In genomic region chr17:28287980-28288379, GRCm38 (mm10) we compare ENCODE assay signal across 10 mouse cellular contexts. TPM values are rescaled to one million over a fixed set of nuclear protein-coding genes. Genes with fewer than 3 reads are reported as not detected.
DNase-seq lines count a peak whose midpoint lies in the region; ATAC-seq lines count a peak whose summit lies in the region.
"Had no signal": no experiment of that assay in that cellular context is flagged by ENCODE, and none has a peak within 500 bp of the region (broad histone marks: within the 10 kb centered on the region; RNA-seq: fewer than 3 reads in every experiment).

No protein-coding gene starts in this region.

- H3K4me3 ChIP-seq in heart, embryonic 12.5 days: no peak overlapping the region
- H3K4me3 ChIP-seq in heart, embryonic 10.5 days: no peak overlapping the region
- no peak overlapping the region for H3K4me3 ChIP-seq in neural tube, embryonic 13.5 days
- no peak overlapping the region for H3K4me3 ChIP-seq in liver, embryonic 15.5 days (replicated peaks)
- no peak overlapping the region for H3K4me3 ChIP-seq in midbrain, embryonic 10.5 days

- H3K36me3 ChIP-seq in heart, embryonic 12.5 days: peaks cover 12% of the 10 kb centered on the region
- H3K36me3 ChIP-seq in heart, embryonic 10.5 days: peaks cover 12% of the 10 kb centered on the region
- no peaks in the 10 kb centered on the region for H3K36me3 ChIP-seq in neural tube, embryonic 13.5 days
- H3K36me3 ChIP-seq in liver, embryonic 15.5 days (replicated peaks): 0 out of 2 replicates have a peak, but pooled peaks cover 2% of the 10 kb centered on the region
- H3K36me3 ChIP-seq in midbrain, embryonic 10.5 days: peaks cover 6% of the 10 kb centered on the region

- DNase-seq in heart, embryonic 10.5 days (ENCODE audit: low spot score): no peak
- DNase-seq in neural tube, embryonic 10.5 days (ENCODE audit: extremely low spot score, low spot score): no peak
- DNase-seq in thymus, postnatal 25 days: peak; percentile 61
- DNase-seq in Muller cell, postnatal 12 days (ENCODE audit: inconsistent ontology term): no peak
- no peak for DNase-seq in midbrain, embryonic 10.5 days (ENCODE audit: low spot score)
- DNase-seq: cerebellum, postnatal 36 days had no signal

- 54% methylated on average over 5 of the region's 5 CpGs for WGBS in heart, embryonic 12.5 days
- WGBS in heart, embryonic 10.5 days: 64% methylated on average over 5 of the region's 5 CpGs
- WGBS in neural tube, embryonic 13.5 days: 66% methylated on average over 5 of the region's 5 CpGs
- WGBS in liver, embryonic 15.5 days (ENCODE audit: insufficient replicate concordance): 47% methylated on average over 5 of the region's 5 CpGs
- 75% methylated on average over 5 of the region's 5 CpGs for WGBS in midbrain, embryonic 10.5 days

- 0 out of 2 replicates have a peak, but pooled peaks have one; percentile 7 for ATAC-seq in heart, embryonic 12.5 days (ENCODE audit: insufficient number of reproducible peaks, low FRiP score)
- ATAC-seq in neural tube, embryonic 13.5 days (ENCODE audit: low read depth): no peak
- ATAC-seq in liver, embryonic 15.5 days (ENCODE audit: insufficient read depth): peak; percentile 22; the same call in 1 of the 2 replicates
- ATAC-seq: Patski had no signal

- H3K27ac ChIP-seq in heart, embryonic 12.5 days (ENCODE audit: poor library complexity, severe bottlenecking): no peak overlapping the region; the same call in 1 of the 2 replicates
- H3K27ac ChIP-seq in heart, embryonic 10.5 days: no peak overlapping the region
- H3K27ac ChIP-seq in neural tube, embryonic 13.5 days (replicated peaks): peak overlapping the region; percentile 13; the same call in 1 of the 2 replicates
- 0 out of 2 replicates have a peak overlapping the region, but pooled peaks have one; percentile 20 for H3K27ac ChIP-seq in liver, embryonic 15.5 days (replicated peaks)
- H3K27ac ChIP-seq in midbrain, embryonic 10.5 days (replicated peaks): no peak overlapping the region

- peaks cover 7% of the 10 kb centered on the region for H3K9me3 ChIP-seq in heart, embryonic 12.5 days (replicated peaks)
- no peaks in the 10 kb centered on the region for H3K9me3 ChIP-seq in heart, embryonic 10.5 days
- no peaks in the 10 kb centered on the region for H3K9me3 ChIP-seq in neural tube, embryonic 13.5 days
- H3K9me3 ChIP-seq in liver, embryonic 15.5 days (replicated peaks): no peaks in the 10 kb centered on the region
- no peaks in the 10 kb centered on the region for H3K9me3 ChIP-seq in midbrain, embryonic 10.5 days (replicated peaks)

- H3K27me3 ChIP-seq in heart, embryonic 12.5 days (replicated peaks): no peaks in the 10 kb centered on the region
- no peaks in the 10 kb centered on the region for H3K27me3 ChIP-seq in heart, embryonic 10.5 days (ENCODE audit: insufficient read depth, poor library complexity, severe bottlenecking)
- no peaks in the 10 kb centered on the region for H3K27me3 ChIP-seq in neural tube, embryonic 13.5 days
- H3K27me3 ChIP-seq in liver, embryonic 15.5 days: no peaks in the 10 kb centered on the region
- no peaks in the 10 kb centered on the region for H3K27me3 ChIP-seq in midbrain, embryonic 10.5 days (ENCODE audit: low read depth, poor library complexity, severe bottlenecking)
- H3K27me3 ChIP-seq: Patski had no signal

- H3K4me2 ChIP-seq in heart, embryonic 12.5 days: no peak overlapping the region
- no peak overlapping the region for H3K4me2 ChIP-seq in neural tube, embryonic 13.5 days
- no peak overlapping the region for H3K4me2 ChIP-seq in liver, embryonic 15.5 days

- no peak overlapping the region for H3K9ac ChIP-seq in heart, embryonic 12.5 days
- no peak overlapping the region for H3K9ac ChIP-seq in neural tube, embryonic 13.5 days
- H3K9ac ChIP-seq in liver, embryonic 15.5 days: no peak overlapping the region

- peaks cover 31% of the 10 kb centered on the region for H3K4me1 ChIP-seq in heart, embryonic 12.5 days (replicated peaks)
- H3K4me1 ChIP-seq in heart, embryonic 10.5 days: peaks cover 42% of the 10 kb centered on the region
- peaks cover 37% of the 10 kb centered on the region for H3K4me1 ChIP-seq in neural tube, embryonic 13.5 days (replicated peaks)
- H3K4me1 ChIP-seq in liver, embryonic 15.5 days (replicated peaks): peaks cover 51% of the 10 kb centered on the region
- H3K4me1 ChIP-seq in midbrain, embryonic 10.5 days: peaks cover 24% of the 10 kb centered on the region

RNA-seq across cellular contexts. Expression of gene Fance, which starts 25.3 kb away (rescaled TPM):
- 21.8 and 23.0 TPM in 2 replicates for polyA plus RNA-seq in heart, embryonic 12.5 days (2016; fragmentation: Nextera tagmentation; extraction: Ambion mirVana)
- 25.8 and 30.6 TPM in 2 replicates for polyA plus RNA-seq in heart, embryonic 10.5 days (2016; fragmentation: Nextera tagmentation; extraction: Ambion mirVana)
- 23.2 and 23.3 TPM in 2 replicates for polyA plus RNA-seq in neural tube, embryonic 13.5 days (2015; fragmentation: Nextera tagmentation; extraction: Ambion mirVana)
- polyA plus RNA-seq in liver, embryonic 15.5 days (2015; fragmentation: Nextera tagmentation; extraction: Ambion mirVana): 9.4 and 11.0 TPM in 2 replicates
- polyA plus RNA-seq in midbrain, embryonic 10.5 days (2016; fragmentation: Nextera tagmentation; extraction: Ambion mirVana): 28.2 and 30.8 TPM in 2 replicates

RNA-seq across cellular contexts. Expression of gene Rpl10a, which starts 40.3 kb away (rescaled TPM):
- 301 and 344 TPM in 2 replicates for polyA plus RNA-seq in heart, embryonic 12.5 days (2016; fragmentation: Nextera tagmentation; extraction: Ambion mirVana)
- 345 and 365 TPM in 2 replicates for polyA plus RNA-seq in heart, embryonic 10.5 days (2016; fragmentation: Nextera tagmentation; extraction: Ambion mirVana)
- polyA plus RNA-seq in neural tube, embryonic 13.5 days (2015; fragmentation: Nextera tagmentation; extraction: Ambion mirVana): 381 and 408 TPM in 2 replicates
- 280 and 313 TPM in 2 replicates for polyA plus RNA-seq in liver, embryonic 15.5 days (2015; fragmentation: Nextera tagmentation; extraction: Ambion mirVana)
- polyA plus RNA-seq in midbrain, embryonic 10.5 days (2016; fragmentation: Nextera tagmentation; extraction: Ambion mirVana): 426 and 489 TPM in 2 replicates

RNA-seq across cellular contexts. Expression of gene Ppard, which starts 55.5 kb away (rescaled TPM):
- 1.1 and 1.4 TPM in 2 replicates for polyA plus RNA-seq in heart, embryonic 12.5 days (2016; fragmentation: Nextera tagmentation; extraction: Ambion mirVana)
- polyA plus RNA-seq in heart, embryonic 10.5 days (2016; fragmentation: Nextera tagmentation; extraction: Ambion mirVana): 0.87 and 1.2 TPM in 2 replicates
- polyA plus RNA-seq in neural tube, embryonic 13.5 days (2015; fragmentation: Nextera tagmentation; extraction: Ambion mirVana): 1.4 and 2.6 TPM in 2 replicates
- 0.86 and 0.89 TPM in 2 replicates for polyA plus RNA-seq in liver, embryonic 15.5 days (2015; fragmentation: Nextera tagmentation; extraction: Ambion mirVana)
- polyA plus RNA-seq in midbrain, embryonic 10.5 days (2016; fragmentation: Nextera tagmentation; extraction: Ambion mirVana): 1.5 and 1.7 TPM in 2 replicates

Comparison
In these comparisons a context has a peak if more than half of its experiments do, and no peak if none do; other contexts are left out.
1. H3K27ac ChIP-seq: peak in neural tube, embryonic 13.5 days (single experiment) and liver, embryonic 15.5 days (single experiment); none in heart, embryonic 12.5 days (single experiment), heart, embryonic 10.5 days (single experiment) and midbrain, embryonic 10.5 days (single experiment).